Mouse (Mus musculus): ENCODE results near the gene Micall1.

GRCm38 (mm10) chr15:79097135-79097534, 11.6 kb upstream of the Micall1 start:
- TF ChIP-seq CTCF (conservative IDR thresholded peaks at IDR 0.05; ENCODE audit: low read length) (no peak), POU5F1 (IDR thresholded peaks at IDR 0.05; ENCODE audit: borderline replicate concordance, low read length) (no peak)

Data from E14TG2a.4 (cell line).